16 mouse cellular contexts compared by ENCODE assay signal in genomic region chr10:119272005-119272404, GRCm38 (mm10).
"Had no signal": no experiment of that assay in that cellular context is flagged by ENCODE, and none has a peak within 500 bp of the region (broad histone marks: within the 10 kb centered on the region; RNA-seq: fewer than 3 reads in every experiment).

No protein-coding gene starts in this region.

- H3K4me1 ChIP-seq: liver, embryonic 15.5 days; lung, embryonic 15.5 days; megakaryocyte, embryonic 14.5 days; neural tube, embryonic 12.5 days; stomach, embryonic 15.5 days had no signal

- H3K4me3 ChIP-seq: liver, embryonic 15.5 days; lung, embryonic 15.5 days; megakaryocyte, embryonic 14.5 days; midbrain, embryonic 12.5 days; neural tube, embryonic 12.5 days; stomach, embryonic 15.5 days had no signal

- H3K27ac ChIP-seq: liver, embryonic 15.5 days; lung, embryonic 15.5 days; macrophage; midbrain, embryonic 12.5 days; neural tube, embryonic 12.5 days; stomach, embryonic 15.5 days; stomach, postnatal 0 days had no signal

- DNase-seq: liver, postnatal 0 days; lung, adult 2 months; lung, postnatal 14 days; lung, postnatal 36 days; midbrain, embryonic 14.5 days; thymus, adult 2 months; thymus, postnatal 25 days; thymus, postnatal 4 days had no signal

- H3K36me3 ChIP-seq: liver, embryonic 15.5 days; lung, embryonic 15.5 days; midbrain, embryonic 12.5 days; neural tube, embryonic 12.5 days; stomach, embryonic 15.5 days had no signal

- H3K9ac ChIP-seq: liver, embryonic 15.5 days; liver, postnatal 0 days; lung, embryonic 15.5 days; midbrain, embryonic 12.5 days; neural tube, embryonic 12.5 days; stomach, embryonic 15.5 days had no signal

- H3K27me3 ChIP-seq: liver, embryonic 15.5 days; lung, embryonic 15.5 days; megakaryocyte, embryonic 14.5 days; midbrain, embryonic 12.5 days; neural tube, embryonic 12.5 days; stomach, embryonic 15.5 days had no signal
